Mouse (Mus musculus) myocyte (in vitro differentiated cells): ENCODE results near the gene Methig1.

Source experiments
- MYOD1 ChIP-seq, 3 experiments: IDR thresholded peaks; one replicate each; pipeline ENCODE4 v1.6.1; 2011; ENCODE audit warnings: control low read depth in 2 of 3, low read depth in 2 of 3, mild to moderate bottlenecking in 2 of 3, moderate library complexity in 1 of 3; ENCODE audit not compliant: insufficient read length in 2 of 3, control insufficient read depth in 1 of 3
- TCF12 ChIP-seq: IDR thresholded peaks from one replicate; pipeline ENCODE4 v1.6.1; 2011; ENCODE audit warnings: mild to moderate bottlenecking, control low read depth; ENCODE audit not compliant: poor library complexity, insufficient read depth, severe bottlenecking

GRCm38 (mm10) chr15:100406088-100406487 is 53.1 kb downstream of the Methig1 start:
- TF ChIP-seq TCF12 (no peak), MYOD1 (IDR thresholded peaks at IDR 0.05; ENCODE audit: control insufficient read depth in 1 of 3, insufficient read length in 2 of 3, low read depth in 2 of 3) (no peak)
